Mouse (Mus musculus): ENCODE results near the gene Noct. TPM values are rescaled to one million over a fixed set of nuclear protein-coding genes. Genes with fewer than 3 reads are reported as not detected.

Gene Noct
- polyA plus RNA-seq, 1 experiment from 2014 or later = 11.4 TPM

- Histone ChIP-seq H3K9me3 (ENCODE audit: low read length) (peaks cover 4% of the 10 kb centered on the region; the same call in 1 of the 2 replicates), H3K36me3 (replicated peaks; ENCODE audit: insufficient read depth, low read length) (no peaks in the 10 kb centered on the region), H3K27ac (ENCODE audit: low read depth) (peak overlapping the region; percentile 81), H3K27me3 (ENCODE audit: insufficient read depth, low read length) (no peaks in the 10 kb centered on the region), H3K9ac (replicated peaks) (no peak overlapping the region), H3K4me3 (ENCODE audit: low read depth, low read length) (no peak overlapping the region), H3K4me2 (ENCODE audit: low read depth, low read length) (no peak overlapping the region), H3K4me1 (ENCODE audit: insufficient read depth) (peaks cover 30% of the 10 kb centered on the region)
- ATAC-seq = peak; percentile 75
- TF ChIP-seq EP300 (IDR thresholded peaks at IDR 0.05; ENCODE audit: low read depth) (peak; percentile 14; the same call in 1 of the 2 replicates), CTCF (IDR thresholded peaks at IDR 0.05; ENCODE audit: low read depth) (no peak)
- 72% methylated on average over 8 of the region's 8 CpGs for WGBS (ENCODE audit: insufficient replicate concordance)
- DNase-seq = peak; percentile 72
Observed at GRCm38 (mm10) chr3:51202491-51202987, 21.7 kb upstream of the Noct start.

DNA sequence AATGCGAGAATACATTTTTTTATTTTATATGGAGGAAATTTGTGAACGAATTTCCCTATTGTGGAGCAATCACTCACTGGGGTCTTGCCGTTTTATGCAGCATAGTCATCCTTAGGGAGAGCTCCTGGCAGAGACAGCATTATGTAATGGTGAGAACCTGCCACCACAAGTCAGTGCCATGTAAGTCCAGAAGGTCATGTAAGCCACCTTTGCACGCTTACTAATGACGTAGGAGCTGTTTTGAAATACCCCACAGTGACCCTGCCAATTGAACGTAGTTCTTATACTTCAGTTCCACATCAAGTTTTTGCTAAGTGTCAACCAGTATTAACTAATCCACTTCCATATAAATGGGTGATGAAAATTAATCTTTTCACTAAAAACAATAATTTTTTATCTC is 20.3 kb upstream of the Noct start:
- H3K4me1 ChIP-seq (ENCODE audit: insufficient read depth) = peaks cover 23% of the 10 kb centered on the region
- H3K4me2 ChIP-seq (ENCODE audit: low read depth, low read length) = no peak overlapping the region
- H3K27me3 ChIP-seq (ENCODE audit: insufficient read depth, low read length) = no peaks in the 10 kb centered on the region
- ATAC-seq = peak; percentile 55
- 66% methylated on average over 6 of the region's 6 CpGs for WGBS (ENCODE audit: insufficient replicate concordance)
- peak; percentile 75 for TF ChIP-seq EP300 (IDR thresholded peaks at IDR 0.05; ENCODE audit: low read depth)
- TF ChIP-seq CTCF (IDR thresholded peaks at IDR 0.05; ENCODE audit: low read depth) = no peak
- H3K4me3 ChIP-seq (ENCODE audit: low read depth, low read length) = no peak overlapping the region
- H3K36me3 ChIP-seq (replicated peaks; ENCODE audit: insufficient read depth, low read length) = no peaks in the 10 kb centered on the region
- peaks cover 4% of the 10 kb centered on the region; the same call in 1 of the 2 replicates for H3K9me3 ChIP-seq (ENCODE audit: low read length)
- DNase-seq = peak; percentile 39
- H3K9ac ChIP-seq (replicated peaks) = no peak overlapping the region
- H3K27ac ChIP-seq (ENCODE audit: low read depth) = no peak overlapping the region

GRCm38 (mm10) chr3:51204441-51204840 is 19.8 kb upstream of the Noct start:
- Histone ChIP-seq H3K27me3 (ENCODE audit: insufficient read depth, low read length) (no peaks in the 10 kb centered on the region), H3K9me3 (ENCODE audit: low read length) (peaks cover 4% of the 10 kb centered on the region; the same call in 1 of the 2 replicates), H3K4me1 (ENCODE audit: insufficient read depth) (peaks cover 20% of the 10 kb centered on the region), H3K9ac (replicated peaks) (no peak overlapping the region), H3K36me3 (replicated peaks; ENCODE audit: insufficient read depth, low read length) (no peaks in the 10 kb centered on the region), H3K4me3 (ENCODE audit: low read depth, low read length) (no peak overlapping the region), H3K4me2 (ENCODE audit: low read depth, low read length) (no peak overlapping the region), H3K27ac (ENCODE audit: low read depth) (no peak overlapping the region)
- TF ChIP-seq EP300 (IDR thresholded peaks at IDR 0.05; ENCODE audit: low read depth) (no peak), CTCF (IDR thresholded peaks at IDR 0.05; ENCODE audit: low read depth) (peak; percentile 49)
- ATAC-seq (no peak), DNase-seq (no peak)
- WGBS (ENCODE audit: insufficient replicate concordance) = 82% methylated on average over 5 of the region's 5 CpGs

DNA sequence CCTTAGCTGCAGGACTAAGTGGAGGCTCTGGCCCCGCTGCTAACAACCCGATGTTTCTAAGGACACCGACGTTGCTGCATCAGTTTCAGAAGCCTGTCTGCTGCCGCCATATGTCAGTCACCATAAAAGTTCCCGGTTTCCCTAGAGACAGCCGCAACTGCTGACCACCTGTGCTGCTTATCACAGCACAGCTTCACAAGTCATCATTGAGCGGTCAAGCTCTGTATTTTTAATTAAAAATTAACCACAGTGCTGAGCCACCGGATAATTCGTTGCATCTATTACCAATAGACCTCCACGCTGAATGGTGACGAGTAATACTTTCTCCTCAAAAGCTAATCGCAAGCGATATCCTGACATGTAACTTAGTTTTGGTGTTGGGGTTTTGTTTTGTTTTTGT is 19.4 kb upstream of the Noct start:
- no peak overlapping the region for H3K27ac ChIP-seq (ENCODE audit: low read depth)
- H3K4me1 ChIP-seq (ENCODE audit: insufficient read depth) = peaks cover 19% of the 10 kb centered on the region
- H3K36me3 ChIP-seq (replicated peaks; ENCODE audit: insufficient read depth, low read length) = no peaks in the 10 kb centered on the region
- WGBS (ENCODE audit: insufficient replicate concordance) = 89% methylated on average over 14 of the region's 14 CpGs
- no peak overlapping the region for H3K4me3 ChIP-seq (ENCODE audit: low read depth, low read length)
- no peak overlapping the region for H3K4me2 ChIP-seq (ENCODE audit: low read depth, low read length)
- no peaks in the 10 kb centered on the region for H3K27me3 ChIP-seq (ENCODE audit: insufficient read depth, low read length)
- H3K9ac ChIP-seq (replicated peaks) = no peak overlapping the region
- DNase-seq (no peak), ATAC-seq (no peak)
- H3K9me3 ChIP-seq (ENCODE audit: low read length) = peaks cover 4% of the 10 kb centered on the region; the same call in 1 of the 2 replicates
- TF ChIP-seq EP300 (IDR thresholded peaks at IDR 0.05; ENCODE audit: low read depth) = no peak
- TF ChIP-seq CTCF (IDR thresholded peaks at IDR 0.05; ENCODE audit: low read depth) = no peak

GRCm38 (mm10) chr3:51206521-51206920 is 17.7 kb upstream of the Noct start:
- Histone ChIP-seq H3K27ac (ENCODE audit: low read depth) (no peak overlapping the region), H3K9me3 (ENCODE audit: low read length) (no peaks in the 10 kb centered on the region), H3K27me3 (ENCODE audit: insufficient read depth, low read length) (no peaks in the 10 kb centered on the region), H3K4me3 (ENCODE audit: low read depth, low read length) (no peak overlapping the region), H3K36me3 (replicated peaks; ENCODE audit: insufficient read depth, low read length) (no peaks in the 10 kb centered on the region), H3K9ac (replicated peaks) (no peak overlapping the region), H3K4me1 (ENCODE audit: insufficient read depth) (peaks cover 17% of the 10 kb centered on the region), H3K4me2 (ENCODE audit: low read depth, low read length) (no peak overlapping the region)
- ATAC-seq (no peak), DNase-seq (no peak)
- TF ChIP-seq EP300 (IDR thresholded peaks at IDR 0.05; ENCODE audit: low read depth) (no peak), CTCF (IDR thresholded peaks at IDR 0.05; ENCODE audit: low read depth) (no peak)
- WGBS (ENCODE audit: insufficient replicate concordance) = 83% methylated on average over 7 of the region's 7 CpGs

- Histone ChIP-seq H3K9me3 (ENCODE audit: low read length) (no peaks in the 10 kb centered on the region), H3K27ac (ENCODE audit: low read depth) (0 out of 2 replicates have a peak overlapping the region, but pooled peaks have one; percentile 66)
- WGBS (ENCODE audit: insufficient replicate concordance) = 62% methylated on average over 5 of the region's 5 CpGs
Observed at GRCm38 (mm10) chr3:51208633-51209032, 15.6 kb upstream of the Noct start.

More at GRCm38 (mm10) chr3:51208633-51209032, 15.6 kb upstream of the Noct start:
- no peak for DNase-seq
- no peak for ATAC-seq
- no peaks in the 10 kb centered on the region for H3K27me3 ChIP-seq (ENCODE audit: insufficient read depth, low read length)
- H3K9ac ChIP-seq (replicated peaks) = no peak overlapping the region
- no peak overlapping the region for H3K4me2 ChIP-seq (ENCODE audit: low read depth, low read length)
- TF ChIP-seq CTCF (IDR thresholded peaks at IDR 0.05; ENCODE audit: low read depth) = no peak
- no peak for TF ChIP-seq EP300 (IDR thresholded peaks at IDR 0.05; ENCODE audit: low read depth)
- H3K36me3 ChIP-seq (replicated peaks; ENCODE audit: insufficient read depth, low read length) = no peaks in the 10 kb centered on the region
- H3K4me3 ChIP-seq (ENCODE audit: low read depth, low read length) = no peak overlapping the region
- H3K4me1 ChIP-seq (ENCODE audit: insufficient read depth) = peaks cover under 1% of the 10 kb centered on the region; the same call in 1 of the 2 replicates
